1 mouse cellular context compared by ENCODE assay signal in the genomic region with DNA sequence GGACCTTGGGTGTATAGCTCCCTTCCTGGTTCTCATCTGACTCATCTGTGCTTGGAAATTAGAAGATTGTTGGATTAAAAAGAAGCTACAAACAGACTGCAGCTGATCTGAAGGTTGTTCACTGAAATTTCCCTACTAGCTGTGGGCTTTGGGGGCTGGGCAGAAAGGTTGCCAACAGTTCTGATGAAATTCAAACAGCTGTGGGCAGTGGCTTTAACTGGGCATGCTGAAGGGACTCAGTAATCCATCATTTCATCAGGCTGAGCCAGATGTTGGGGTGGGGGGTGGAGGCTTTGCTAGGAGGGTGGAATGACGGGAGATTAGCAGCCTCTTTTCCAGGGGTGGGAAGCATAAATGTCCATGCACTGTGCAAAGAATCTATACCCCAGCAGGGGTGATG.
TF ChIP-seq lines count a peak whose summit lies in the region.

No protein-coding gene starts in this region.

TF ChIP-seq in myocyte, 11 proteins besides CTCF, POLR2A, EP300 and RAD21:
- peak; percentile 66 for TF ChIP-seq CEBPB (IDR thresholded peaks at IDR 0.05; ENCODE audit: insufficient read depth, poor library complexity, severe bottlenecking)
- no peak for TF ChIP-seq MYOD1 (IDR thresholded peaks at IDR 0.05; ENCODE audit: control insufficient read depth in 1 of 3, insufficient read length in 2 of 3, low read depth in 2 of 3)
- TF ChIP-seq TCF3 (IDR thresholded peaks at IDR 0.05; ENCODE audit: insufficient read length, low read depth): no peak
- TF ChIP-seq MAX (IDR thresholded peaks at IDR 0.05; ENCODE audit: low read depth): no peak
- no peak for TF ChIP-seq POLR2AphosphoS2 (IDR thresholded peaks at IDR 0.05; ENCODE audit: insufficient read length, low read depth)
- no peak for TF ChIP-seq E2F4 (IDR thresholded peaks at IDR 0.05; ENCODE audit: insufficient read depth)
- TF ChIP-seq MYOG (IDR thresholded peaks at IDR 0.05; ENCODE audit: control insufficient read depth in 1 of 3, insufficient read depth in 1 of 3, insufficient read length in 2 of 3, low read depth in 2 of 3): no peak
- TF ChIP-seq REST (IDR thresholded peaks at IDR 0.05; ENCODE audit: insufficient read depth, insufficient read length): no peak
